Mouse (Mus musculus): ENCODE results near the gene Cyb561. TPM values are rescaled to one million over a fixed set of nuclear protein-coding genes. Genes with fewer than 3 reads are reported as not detected.

Cyb561 gene
- polyA plus RNA-seq, 1 experiment: not detected

DNA sequence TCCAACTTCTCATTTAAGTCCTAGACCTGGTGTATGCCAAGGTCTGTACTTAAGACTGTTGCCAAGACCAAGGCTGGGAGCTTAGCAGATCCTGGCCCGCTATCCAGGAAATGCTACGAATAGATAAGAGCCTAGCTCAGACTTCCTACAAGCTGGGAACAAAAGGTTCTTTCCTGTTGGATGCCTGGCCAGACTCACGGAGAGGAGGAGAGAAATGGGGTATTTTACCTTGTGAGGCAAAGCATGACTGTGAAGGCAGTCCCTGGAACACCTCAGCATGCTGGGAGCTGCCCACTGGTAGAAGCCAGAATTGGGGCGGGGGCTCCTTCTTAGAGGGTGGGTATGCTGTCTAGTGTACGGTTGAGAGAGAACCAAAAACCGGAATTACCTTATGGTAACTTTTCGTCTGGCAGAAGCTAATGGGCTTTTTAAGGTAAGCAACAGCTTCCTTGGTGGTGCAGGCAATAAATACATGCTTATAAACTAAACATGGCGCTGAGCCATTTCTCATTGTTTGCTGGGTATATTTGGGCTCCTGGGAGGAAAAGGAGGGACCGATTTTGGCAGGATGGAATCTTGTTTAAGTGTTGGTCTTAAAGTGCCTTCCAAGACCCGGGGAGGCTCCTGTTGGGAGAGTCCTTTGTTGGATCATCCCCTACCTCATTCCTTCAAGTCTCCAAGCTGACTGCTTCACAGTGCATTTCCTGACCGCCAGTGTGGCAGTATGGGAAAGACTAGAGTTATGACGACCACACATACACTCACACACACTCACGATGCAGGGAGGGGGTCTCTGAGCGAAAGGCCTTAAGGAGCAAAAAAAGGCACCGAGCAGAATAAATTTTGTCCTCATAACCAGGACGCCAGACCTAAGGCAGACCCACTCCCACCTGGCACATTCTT, 8.1 kb downstream of the Cyb561 start:
- no peak overlapping the region for H3K27ac ChIP-seq (ENCODE audit: insufficient read depth, low read depth, low read length)
- no peak overlapping the region for H3K4me3 ChIP-seq (ENCODE audit: insufficient read depth, low read depth, low read length)
- peaks cover 34% of the 10 kb centered on the region for H3K4me1 ChIP-seq (ENCODE audit: control insufficient read depth, insufficient read depth, low read length)
- no peak for TF ChIP-seq CTCF (IDR thresholded peaks at IDR 0.05; ENCODE audit: insufficient read depth, low read depth, low read length)
- no peak for TF ChIP-seq POLR2A (IDR thresholded peaks at IDR 0.05; ENCODE audit: insufficient read depth, low read depth, low read length)
- 61% methylated on average over 16 of the region's 16 CpGs for WGBS

GRCm38 (mm10) chr11:105944126-105944621, 9.0 kb downstream of the Cyb561 start:
- TF ChIP-seq POLR2A (IDR thresholded peaks at IDR 0.05; ENCODE audit: insufficient read depth, low read depth, low read length) (no peak; the same call in 1 of the 2 replicates), CTCF (IDR thresholded peaks at IDR 0.05; ENCODE audit: insufficient read depth, low read depth, low read length) (0 out of 2 replicates have a peak, but pooled peaks have one; percentile 21)
- peaks cover 43% of the 10 kb centered on the region for H3K4me1 ChIP-seq (ENCODE audit: control insufficient read depth, insufficient read depth, low read length)
- H3K4me3 ChIP-seq (ENCODE audit: insufficient read depth, low read depth, low read length): peak overlapping the region; percentile 80

DNA sequence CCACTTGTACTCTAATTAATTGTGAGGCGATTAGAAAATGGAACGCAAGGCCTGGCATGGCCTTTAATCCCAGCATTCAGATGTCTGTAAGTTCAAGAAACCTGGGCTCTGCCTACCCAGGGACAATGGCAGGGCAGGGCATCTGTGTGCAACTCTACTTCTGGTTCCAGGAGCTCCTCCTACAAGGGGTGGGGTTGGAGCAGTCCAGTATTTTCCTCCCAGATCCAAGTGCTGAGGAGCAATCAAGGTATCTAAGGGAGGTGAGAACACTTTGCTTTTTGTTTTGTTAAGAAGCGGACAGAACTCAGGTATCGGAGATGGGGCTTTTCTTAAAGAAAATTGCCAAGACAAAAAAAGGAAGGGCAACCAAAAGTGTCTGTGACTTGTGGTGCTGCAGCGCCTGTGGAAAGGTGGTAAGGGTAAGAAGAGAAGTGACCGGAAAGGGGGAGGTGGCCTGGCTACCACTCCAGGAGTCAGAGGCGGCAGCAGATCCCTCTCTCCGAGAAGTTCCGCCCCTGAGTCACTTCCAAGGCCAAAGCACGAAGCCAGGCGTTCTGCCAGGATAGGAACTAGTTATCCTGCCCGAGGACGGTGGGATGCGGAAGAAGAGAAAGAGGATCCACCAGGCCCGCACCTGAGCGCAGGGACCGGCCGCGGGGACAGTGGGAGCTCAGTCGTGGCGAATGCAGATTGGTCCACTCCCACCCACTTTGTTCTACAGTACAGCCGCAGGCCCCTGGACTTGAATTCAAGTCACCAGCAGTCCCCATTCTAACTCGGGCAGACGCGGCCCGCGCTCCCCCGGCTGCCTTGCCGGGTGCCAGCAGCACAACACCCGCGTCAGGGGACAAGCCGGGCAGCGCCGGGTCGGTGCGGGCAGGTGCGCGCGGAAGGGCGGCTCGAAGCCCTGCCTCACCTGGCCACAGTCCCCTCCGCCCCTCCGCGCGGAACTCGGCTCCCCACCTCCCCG, 9.7 kb downstream of the Cyb561 start:
- H3K4me1 ChIP-seq (ENCODE audit: control insufficient read depth, insufficient read depth, low read length): peaks cover 49% of the 10 kb centered on the region
- TF ChIP-seq CTCF (IDR thresholded peaks at IDR 0.05; ENCODE audit: insufficient read depth, low read depth, low read length) (no peak), POLR2A (IDR thresholded peaks at IDR 0.05; ENCODE audit: insufficient read depth, low read depth, low read length) (no peak)
- peak overlapping the region; percentile 80 for H3K4me3 ChIP-seq (ENCODE audit: insufficient read depth, low read depth, low read length)
- H3K27ac ChIP-seq (ENCODE audit: insufficient read depth, low read depth, low read length): no peak overlapping the region
- 8% methylated on average over 47 of the region's 47 CpGs for WGBS

More at GRCm38 (mm10) chr11:105944126-105944621, 9.0 kb downstream of the Cyb561 start:
- WGBS: under 1% methylated on average over 57 of the region's 59 CpGs
- 0 out of 2 replicates have a peak overlapping the region, but pooled peaks have one; percentile 28 for H3K27ac ChIP-seq (ENCODE audit: insufficient read depth, low read depth, low read length)

DNA sequence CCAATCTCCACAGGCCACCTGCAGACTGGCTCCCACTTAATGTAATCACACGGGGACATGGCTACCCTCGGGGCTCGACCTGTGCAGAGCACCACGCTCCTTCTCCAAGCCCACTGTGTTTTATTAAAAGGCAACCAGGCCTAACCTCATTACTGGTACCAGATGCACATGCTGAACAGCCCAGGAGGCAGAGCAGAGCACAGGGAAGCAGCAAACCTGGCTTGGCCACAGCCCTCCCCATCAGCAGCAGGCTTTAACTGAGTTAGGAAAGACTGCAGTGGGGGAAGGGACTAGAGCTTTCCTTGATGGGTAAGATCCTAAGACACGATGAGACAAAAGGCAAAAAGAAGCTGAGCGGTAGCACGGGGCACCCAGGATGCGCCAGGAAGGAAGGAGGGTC, 11.2 kb downstream of the Cyb561 start:
- H3K4me3 ChIP-seq (ENCODE audit: insufficient read depth, low read depth, low read length): no peak overlapping the region
- 74% methylated on average over 8 of the region's 8 CpGs for WGBS

GRCm38 (mm10) chr11:105938771-105939170, 14.4 kb downstream of the Cyb561 start:
- peak overlapping the region; percentile 92 for H3K27ac ChIP-seq (ENCODE audit: insufficient read depth, low read depth, low read length)
- TF ChIP-seq POLR2A (IDR thresholded peaks at IDR 0.05; ENCODE audit: insufficient read depth, low read depth, low read length) (no peak), CTCF (IDR thresholded peaks at IDR 0.05; ENCODE audit: insufficient read depth, low read depth, low read length) (no peak)
- 18% methylated on average over 9 of the region's 9 CpGs for WGBS
- H3K4me1 ChIP-seq (ENCODE audit: control insufficient read depth, insufficient read depth, low read length): peaks cover 83% of the 10 kb centered on the region
- no peak overlapping the region for H3K4me3 ChIP-seq (ENCODE audit: insufficient read depth, low read depth, low read length)

More for the DNA sequence above, 11.2 kb downstream of the Cyb561 start:
- TF ChIP-seq POLR2A (IDR thresholded peaks at IDR 0.05; ENCODE audit: insufficient read depth, low read depth, low read length): no peak
- no peak for TF ChIP-seq CTCF (IDR thresholded peaks at IDR 0.05; ENCODE audit: insufficient read depth, low read depth, low read length)
- Histone ChIP-seq H3K4me1 (ENCODE audit: control insufficient read depth, insufficient read depth, low read length) (peaks cover 62% of the 10 kb centered on the region), H3K27ac (ENCODE audit: insufficient read depth, low read depth, low read length) (no peak overlapping the region)

GRCm38 (mm10) chr11:105936974-105937373, 16.2 kb downstream of the Cyb561 start:
- WGBS: 85% methylated on average over 3 of the region's 3 CpGs
- TF ChIP-seq POLR2A (IDR thresholded peaks at IDR 0.05; ENCODE audit: insufficient read depth, low read depth, low read length): no peak
- TF ChIP-seq CTCF (IDR thresholded peaks at IDR 0.05; ENCODE audit: insufficient read depth, low read depth, low read length): no peak
- Histone ChIP-seq H3K4me3 (ENCODE audit: insufficient read depth, low read depth, low read length) (no peak overlapping the region), H3K4me1 (ENCODE audit: control insufficient read depth, insufficient read depth, low read length) (peaks cover 73% of the 10 kb centered on the region), H3K27ac (ENCODE audit: insufficient read depth, low read depth, low read length) (no peak overlapping the region)

DNA sequence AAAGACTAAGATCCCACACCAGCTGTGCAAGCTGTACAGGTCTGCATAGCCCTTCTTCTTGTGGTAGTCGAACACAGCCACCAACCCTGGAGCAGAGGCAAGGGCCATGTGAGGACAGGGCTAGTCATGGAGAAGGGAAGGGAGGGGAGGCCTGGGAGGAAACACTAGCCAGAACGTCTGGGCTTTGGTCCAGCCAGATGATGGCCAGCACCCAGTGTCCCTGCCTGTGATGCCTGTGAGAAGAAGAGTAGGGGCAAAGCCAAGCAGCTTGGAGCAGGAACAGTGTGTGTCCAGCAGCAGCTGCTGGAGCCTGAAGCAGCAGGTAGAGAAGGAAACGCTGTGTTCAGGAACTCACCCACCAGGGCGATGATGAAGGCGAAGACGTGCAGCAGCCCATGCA, 16.9 kb downstream of the Cyb561 start:
- peaks cover 65% of the 10 kb centered on the region for H3K4me1 ChIP-seq (ENCODE audit: control insufficient read depth, insufficient read depth, low read length)
- H3K27ac ChIP-seq (ENCODE audit: insufficient read depth, low read depth, low read length): no peak overlapping the region
- TF ChIP-seq POLR2A (IDR thresholded peaks at IDR 0.05; ENCODE audit: insufficient read depth, low read depth, low read length) (no peak), CTCF (IDR thresholded peaks at IDR 0.05; ENCODE audit: insufficient read depth, low read depth, low read length) (no peak)
- no peak overlapping the region for H3K4me3 ChIP-seq (ENCODE audit: insufficient read depth, low read depth, low read length)
- 64% methylated on average over 6 of the region's 6 CpGs for WGBS

GRCm38 (mm10) chr11:105935496-105935895, 17.6 kb downstream of the Cyb561 start:
- 91% methylated on average over 8 of the region's 8 CpGs for WGBS
- Histone ChIP-seq H3K4me3 (ENCODE audit: insufficient read depth, low read depth, low read length) (no peak overlapping the region), H3K4me1 (ENCODE audit: control insufficient read depth, insufficient read depth, low read length) (peaks cover 60% of the 10 kb centered on the region), H3K27ac (ENCODE audit: insufficient read depth, low read depth, low read length) (no peak overlapping the region)
- TF ChIP-seq CTCF (IDR thresholded peaks at IDR 0.05; ENCODE audit: insufficient read depth, low read depth, low read length): no peak
- no peak for TF ChIP-seq POLR2A (IDR thresholded peaks at IDR 0.05; ENCODE audit: insufficient read depth, low read depth, low read length)

Measured in olfactory bulb, adult 2 months (tissue).